Mouse (Mus musculus) lung, postnatal 0 days (tissue): Measurements from ENCODE around the gene Csf3r.

Experiments
- CTCF ChIP-seq: IDR thresholded peaks from 2 replicates; pipeline ENCODE4 v1.5.1; 2016; ENCODE audit warnings: antibody characterized with exemption, mild to moderate bottlenecking
- EP300 ChIP-seq: IDR thresholded peaks from 2 replicates; pipeline ENCODE4 v1.6.1; 2016; ENCODE audit warnings: antibody characterized with exemption, mild to moderate bottlenecking, control low read depth

DNA sequence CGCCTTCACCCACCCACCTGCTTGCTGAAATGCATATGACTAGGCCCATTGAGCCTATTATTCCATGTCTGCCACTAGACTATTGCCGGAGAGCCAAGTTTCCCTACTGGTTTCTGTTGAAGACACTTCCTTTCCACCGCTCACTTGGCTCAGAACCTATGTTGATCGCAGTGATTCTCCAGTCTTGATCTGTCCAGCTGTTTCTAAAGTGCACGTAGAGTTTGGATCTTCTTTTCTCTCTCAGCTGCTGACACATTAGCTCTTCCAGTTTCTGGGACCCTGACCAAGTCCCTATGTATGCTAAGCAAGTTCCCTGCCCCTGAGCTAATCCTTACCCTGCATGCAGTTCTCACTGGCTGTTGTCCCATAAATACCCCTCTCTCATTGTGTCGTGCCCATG is 53.5 kb downstream of the Csf3r start:
- TF ChIP-seq CTCF (no peak), EP300 (no peak)
